Mouse (Mus musculus) bone marrow, adult 2 months (tissue): ENCODE measurements around the gene Vwf.

Source experiments
- CTCF ChIP-seq: fragments of 200-500 bp; IDR thresholded peaks from 2 replicates; pipeline ENCODE4 v1.5.1; 2011; ENCODE audit warnings: low read length, control low read depth; ENCODE audit not compliant: control insufficient read depth, insufficient read depth
- POLR2A ChIP-seq: fragments of 200-500 bp; IDR thresholded peaks from 2 replicates; pipeline ENCODE4 v1.6.1; 2011; ENCODE audit warnings: low read depth, mild to moderate bottlenecking, control low read depth, low read length, borderline replicate concordance; ENCODE audit not compliant: control insufficient read depth

DNA sequence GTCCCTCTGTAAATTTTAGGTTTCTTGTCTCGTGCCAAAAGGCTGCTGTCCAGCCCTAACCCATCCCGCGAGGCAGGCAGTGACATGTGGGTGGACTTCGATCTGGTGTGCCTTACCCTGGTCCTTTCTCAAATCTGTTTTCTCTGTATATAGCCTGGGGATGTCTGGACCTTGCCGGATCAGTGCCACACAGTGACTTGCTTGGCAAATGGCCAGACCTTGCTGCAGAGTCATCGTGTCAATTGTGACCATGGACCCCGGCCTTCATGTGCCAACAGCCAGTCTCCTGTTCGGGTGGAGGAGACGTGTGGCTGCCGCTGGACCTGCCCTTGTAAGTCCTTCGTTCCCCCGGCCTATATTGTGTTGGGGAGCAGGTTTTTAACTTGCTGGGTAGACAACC is 102.4 kb downstream of the Vwf start:
- TF ChIP-seq POLR2A = no peak
- TF ChIP-seq CTCF = no peak
